Mouse (Mus musculus) forebrain, embryonic 16.5 days (tissue): Measurements from ENCODE around the gene Selenow. TPM values are rescaled to one million over a fixed set of nuclear protein-coding genes. Genes with fewer than 3 reads are reported as not detected.
"Not testable (repeated sequence)": the region's sequence is repeated elsewhere in the genome, so short reads cannot be mapped to it uniquely, and the experiment has no call there.

Experiments used
- ATAC-seq: fragments of 200-750 bp; cut with Nextera tagmentation; 2 replicates; pipeline ENCODE4 v1.8.0; 2017; ENCODE audit warnings: mild to moderate bottlenecking, moderate library complexity
- H3K27ac ChIP-seq: fragments of 300-500 bp; sonication (generic); 2 replicates; pipeline ENCODE4 v1.5.1; 2014; ENCODE audit warnings: low read length, control low read depth
- H3K27me3 ChIP-seq: fragments of 300-500 bp; sonication (generic); replicated peaks from 2 replicates; pipeline ENCODE4 v1.6.1; 2014; ENCODE audit warnings: low read length; ENCODE audit not compliant: control insufficient read depth, insufficient read depth
- H3K36me3 ChIP-seq: fragments of 300-500 bp; sonication (generic); 2 replicates; pipeline ENCODE4 v1.6.1; 2014; ENCODE audit not compliant: control insufficient read depth, insufficient read depth
- H3K4me1 ChIP-seq: fragments of 300-500 bp; sonication (generic); replicated peaks from 2 replicates; pipeline ENCODE4 v1.6.1; 2014; ENCODE audit warnings: low read length; ENCODE audit not compliant: control insufficient read depth, insufficient read depth
- H3K4me2 ChIP-seq: fragments of 300-500 bp; sonication (generic); 2 replicates; pipeline ENCODE4 v1.6.1; 2014; ENCODE audit warnings: mild to moderate bottlenecking, low read length, control low read depth
- H3K4me3 ChIP-seq: fragments of 300-500 bp; sonication (generic); replicated peaks from 2 replicates; pipeline ENCODE4 v1.5.1; 2014; ENCODE audit warnings: mild to moderate bottlenecking, low read length, control low read depth
- H3K9ac ChIP-seq: fragments of 300-500 bp; sonication (generic); replicated peaks from 2 replicates; pipeline ENCODE4 v1.6.1; 2014; ENCODE audit warnings: low read depth, low read length, control low read depth
- H3K9me3 ChIP-seq: fragments of 300-500 bp; sonication (generic); 2 replicates; pipeline ENCODE4 v1.6.1; 2016; ENCODE audit warnings: low read length; ENCODE audit not compliant: control insufficient read depth
- WGBS: fragments of 180-500 bp; shearing (Covaris S2); extraction: QIAGEN DNeasy Blood & Tissue Kit; methylation state at CpG from one replicate; pipeline ENCODE4 v1.1.7; 2014; 5-methylcytosine and 5-hydroxymethylcytosine counted together
- polyA plus RNA-seq: library from polyadenylated mRNA; unstranded; fragments of >200 nt; fragmentation: Nextera tagmentation; extraction: Ambion mirVana; gene quantifications from 2 replicates; pipeline ENCODE4 v1.2.1, GENCODE M21; 2015

Selenow gene
- polyA plus RNA-seq, 1 experiment from 2014 or later, result 1,544 TPM

DNA sequence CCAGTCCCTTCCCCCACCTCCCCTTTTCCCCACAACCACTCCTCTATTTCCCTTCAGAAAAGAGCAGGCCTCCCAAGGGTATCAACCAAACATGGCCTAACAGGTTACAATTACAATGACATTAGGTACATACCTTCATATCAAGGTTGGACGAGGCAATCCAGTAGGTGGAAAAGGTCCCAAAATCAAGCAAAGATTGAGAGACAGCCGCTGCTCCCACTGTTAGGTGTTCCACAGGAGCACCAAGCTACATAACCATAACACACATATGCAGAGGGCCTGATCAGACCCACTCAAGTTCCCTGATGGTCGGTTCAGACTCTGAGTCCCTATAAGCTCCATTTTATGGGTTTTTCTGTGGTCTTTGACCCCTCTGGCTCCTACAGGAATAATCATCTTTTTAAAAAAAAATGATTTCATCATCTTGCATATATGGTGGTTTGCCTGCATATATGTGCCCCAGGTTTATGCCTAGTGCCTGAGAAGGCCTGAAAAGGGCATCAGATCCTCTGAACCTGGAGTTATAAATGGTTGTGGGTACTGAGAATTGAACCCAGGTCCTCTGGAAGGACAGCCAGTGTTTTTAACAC lies 6.0 kb downstream of the Selenow start:
- Histone ChIP-seq H3K27ac (no peak overlapping the region), H3K9me3 (no peaks in the 10 kb centered on the region), H3K27me3 (no peaks in the 10 kb centered on the region), H3K36me3 (peaks cover 15% of the 10 kb centered on the region), H3K4me2 (no peak overlapping the region), H3K4me3 (no peak overlapping the region), H3K4me1 (peaks cover 19% of the 10 kb centered on the region), H3K9ac (no peak overlapping the region)
- 86% methylated on average over 3 of the region's 3 CpGs for WGBS
- no peak for ATAC-seq

DNA sequence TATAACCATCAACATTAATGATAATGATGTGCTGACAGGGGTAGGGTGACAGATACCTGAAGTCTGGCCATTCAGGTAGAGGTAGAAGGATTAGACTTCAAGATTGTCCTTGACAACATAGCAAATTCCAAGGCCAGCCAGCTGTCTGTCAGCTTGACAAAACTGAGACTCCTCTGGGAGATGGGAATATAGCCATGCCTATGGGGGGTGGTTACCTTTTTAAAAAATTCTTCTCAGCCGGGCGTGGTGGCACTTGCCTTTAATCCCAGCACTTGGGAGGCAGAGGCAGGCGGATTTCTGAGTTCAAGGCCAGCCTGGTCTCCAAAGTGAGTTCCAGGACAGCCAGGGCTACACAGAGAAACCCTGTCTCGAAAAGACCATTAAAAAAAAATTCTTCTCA lies 6.5 kb downstream of the Selenow start:
- WGBS, result 87% methylated on average over 4 of the region's 4 CpGs
- not testable (repeated sequence) for H3K4me2 ChIP-seq

DNA sequence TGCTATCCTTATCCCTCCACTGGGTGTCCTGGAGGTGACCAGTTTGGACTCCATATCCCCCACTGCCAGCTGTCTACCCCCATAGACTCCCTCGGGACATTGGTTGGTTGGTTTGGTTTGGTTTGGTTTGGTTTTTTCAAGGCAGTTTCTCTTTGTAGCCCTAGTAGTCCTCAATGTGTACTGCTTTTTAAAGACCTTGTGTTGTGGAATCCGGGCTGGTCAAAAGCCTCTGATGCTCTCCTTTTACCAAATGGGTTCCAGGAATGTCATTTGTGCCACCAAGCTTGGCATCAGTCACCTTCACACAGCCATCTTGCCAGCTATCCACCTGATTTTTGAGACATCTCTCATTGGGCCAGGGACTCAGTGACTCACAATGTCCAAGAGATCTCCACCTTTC lies 7.5 kb downstream of the Selenow start:
- Histone ChIP-seq H3K4me2 (no peak overlapping the region), H3K27me3 (no peaks in the 10 kb centered on the region), H3K36me3 (peaks cover 13% of the 10 kb centered on the region), H3K27ac (no peak overlapping the region), H3K9me3 (no peaks in the 10 kb centered on the region), H3K4me3 (no peak overlapping the region), H3K4me1 (peaks cover 4% of the 10 kb centered on the region), H3K9ac (no peak overlapping the region)
- WGBS, result 96% methylated on average over 2 of the region's 2 CpGs
- no peak for ATAC-seq

More for the DNA sequence above, 6.5 kb downstream of the Selenow start:
- H3K27me3 ChIP-seq, H3K27ac ChIP-seq, H3K4me3 ChIP-seq, H3K9me3 ChIP-seq, ATAC-seq, H3K9ac ChIP-seq: not testable (repeated sequence)
- Histone ChIP-seq H3K36me3 (peaks cover 15% of the 10 kb centered on the region), H3K4me1 (peaks cover 13% of the 10 kb centered on the region)

DNA sequence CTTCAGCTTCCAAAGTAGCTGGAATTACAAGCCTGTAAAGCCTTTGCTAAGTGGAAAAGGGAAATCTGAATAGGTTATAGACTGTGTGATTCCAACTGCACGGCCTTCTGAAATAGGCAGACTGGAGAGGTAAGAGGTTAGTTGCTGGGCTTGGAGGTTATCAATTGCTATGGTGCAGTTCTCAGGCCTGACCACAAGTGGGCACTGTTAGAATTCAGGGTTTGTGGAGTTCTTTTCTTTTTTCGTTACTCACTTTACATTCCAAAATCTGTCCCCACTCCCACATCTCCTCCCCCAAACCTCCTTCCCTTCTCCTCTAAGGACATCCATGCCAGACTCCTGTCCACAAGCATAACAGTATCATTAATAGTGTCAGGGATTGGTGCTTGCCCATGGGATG lies 8.0 kb downstream of the Selenow start:
- Histone ChIP-seq H3K4me2 (no peak overlapping the region), H3K9me3 (no peaks in the 10 kb centered on the region), H3K27me3 (no peaks in the 10 kb centered on the region), H3K27ac (no peak overlapping the region), H3K9ac (no peak overlapping the region), H3K4me1 (0 out of 2 replicates have a peak, but pooled peaks cover 3% of the 10 kb centered on the region), H3K4me3 (no peak overlapping the region), H3K36me3 (peaks cover 8% of the 10 kb centered on the region; the same call in 1 of the 2 replicates)
- WGBS, result 36% methylated on average over 2 of the region's 2 CpGs
- ATAC-seq, result no peak

DNA sequence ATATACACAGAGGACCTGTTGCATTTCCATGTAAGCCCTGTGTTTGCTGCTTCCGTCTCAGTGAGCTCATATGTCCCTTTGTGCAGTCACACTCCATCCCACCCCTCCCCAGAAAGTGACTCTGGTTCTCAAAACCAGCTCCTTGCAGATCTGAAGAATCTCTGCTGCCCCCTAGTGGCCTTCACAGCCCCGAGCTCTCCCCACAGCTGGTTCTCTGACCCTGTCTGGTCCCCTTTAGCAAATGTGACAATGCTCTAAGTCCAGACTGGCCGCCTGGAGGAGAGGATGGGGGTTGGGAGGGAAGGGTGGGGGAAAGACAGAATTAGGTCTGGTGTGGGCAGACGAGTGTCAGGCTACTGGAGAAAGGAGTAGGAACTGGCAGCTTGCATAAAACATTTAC lies 10.0 kb downstream of the Selenow start:
- H3K4me3 ChIP-seq, result no peak overlapping the region
- H3K9ac ChIP-seq, result no peak overlapping the region
- no peak overlapping the region for H3K27ac ChIP-seq
- no peaks in the 10 kb centered on the region for H3K27me3 ChIP-seq
- WGBS, result 0% methylated on average over 4 of the region's 4 CpGs
- 0 out of 2 replicates have a peak, but pooled peaks cover 3% of the 10 kb centered on the region for H3K4me1 ChIP-seq
- H3K36me3 ChIP-seq, result no peaks in the 10 kb centered on the region
- H3K4me2 ChIP-seq, result no peak overlapping the region
- ATAC-seq, result peak; percentile 53
- H3K9me3 ChIP-seq, result no peaks in the 10 kb centered on the region

DNA sequence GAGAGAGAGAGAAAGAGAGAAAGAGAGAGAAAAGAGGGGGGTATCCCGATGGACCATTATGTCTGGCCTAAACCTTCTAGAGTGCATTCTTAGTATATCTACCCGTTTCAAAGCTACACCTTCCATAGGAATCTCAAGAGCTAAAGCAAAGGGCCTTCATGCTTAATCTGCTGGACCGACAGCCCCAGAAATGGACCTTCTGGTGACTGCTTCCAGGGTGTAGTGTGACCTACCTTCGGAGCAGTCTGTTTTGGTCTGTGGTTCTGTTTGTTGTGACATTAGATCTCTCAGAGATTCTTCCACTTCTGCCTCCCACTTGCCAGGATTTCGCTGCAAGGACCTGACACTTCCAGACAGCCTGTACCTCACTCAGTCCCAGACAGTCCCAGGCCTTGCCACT lies 11.7 kb downstream of the Selenow start:
- Histone ChIP-seq H3K9me3 (no peaks in the 10 kb centered on the region), H3K4me1 (0 out of 2 replicates have a peak, but pooled peaks cover 3% of the 10 kb centered on the region), H3K36me3 (no peaks in the 10 kb centered on the region), H3K4me2 (no peak overlapping the region), H3K9ac (no peak overlapping the region), H3K4me3 (no peak overlapping the region), H3K27me3 (no peaks in the 10 kb centered on the region), H3K27ac (no peak overlapping the region)
- 89% methylated on average over 5 of the region's 5 CpGs for WGBS
- no peak for ATAC-seq

DNA sequence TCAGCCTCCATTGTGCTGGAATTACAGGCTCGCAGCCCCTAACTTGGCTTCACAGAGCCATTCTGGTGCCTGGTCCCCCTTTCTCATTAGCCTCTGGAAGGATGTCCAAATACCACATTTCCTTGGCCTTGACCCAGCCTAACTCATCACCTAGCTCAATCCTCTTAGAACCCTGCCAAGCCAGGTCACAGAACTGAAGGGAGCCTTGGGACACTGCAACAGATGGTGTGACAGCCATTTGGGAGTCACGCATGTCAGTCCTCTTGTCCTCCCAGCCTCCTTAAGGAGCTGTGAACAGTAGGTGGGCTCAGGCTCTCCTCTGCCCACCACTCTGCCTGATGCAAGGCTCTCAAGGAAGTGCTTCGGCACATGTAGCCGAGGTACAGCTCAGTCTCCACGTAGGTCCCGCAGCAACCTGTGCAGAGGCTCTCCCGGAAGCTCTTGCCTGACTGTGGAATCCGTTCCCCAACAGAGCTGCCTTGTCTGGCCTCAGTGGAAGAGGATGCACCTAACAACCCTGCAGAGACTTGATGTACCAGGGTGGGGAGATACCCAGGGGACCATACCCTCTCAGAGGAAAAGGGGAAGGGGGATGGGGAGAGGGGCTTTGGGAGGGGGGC lies 14.1 kb downstream of the Selenow start:
- no peak for ATAC-seq
- H3K4me3 ChIP-seq, result no peak overlapping the region
- H3K9ac ChIP-seq, result no peak overlapping the region
- no peaks in the 10 kb centered on the region for H3K36me3 ChIP-seq
- no peak overlapping the region for H3K4me2 ChIP-seq
- H3K27ac ChIP-seq, result no peak overlapping the region
- WGBS, result 89% methylated on average over 8 of the region's 8 CpGs
- no peaks in the 10 kb centered on the region for H3K9me3 ChIP-seq
- 0 out of 2 replicates have a peak, but pooled peaks cover 3% of the 10 kb centered on the region for H3K4me1 ChIP-seq
- no peaks in the 10 kb centered on the region for H3K27me3 ChIP-seq

DNA sequence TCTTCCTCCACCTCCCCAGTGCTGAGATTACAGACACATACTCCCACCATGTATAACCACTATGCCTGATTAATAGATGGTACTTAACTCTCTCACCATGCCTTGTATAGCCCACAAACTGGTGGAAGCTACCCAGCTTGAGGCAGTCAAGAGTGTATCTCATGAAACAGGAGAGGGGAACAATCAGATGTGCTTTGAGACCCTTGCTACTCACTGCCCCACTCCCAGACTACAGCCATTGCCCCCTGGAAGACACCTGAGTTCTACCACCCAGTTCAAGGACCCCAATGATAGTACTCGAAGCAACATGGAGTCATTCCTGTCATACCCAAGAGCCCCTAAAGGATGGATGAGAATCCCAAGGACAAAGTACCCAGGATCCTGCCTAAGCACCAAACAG lies 15.6 kb downstream of the Selenow start:
- Histone ChIP-seq H3K4me3 (no peak overlapping the region), H3K27ac (no peak overlapping the region), H3K4me1 (no peaks in the 10 kb centered on the region), H3K9ac (no peak overlapping the region), H3K27me3 (no peaks in the 10 kb centered on the region), H3K9me3 (no peaks in the 10 kb centered on the region), H3K4me2 (no peak overlapping the region), H3K36me3 (no peaks in the 10 kb centered on the region)
- ATAC-seq, result no peak
- 81% methylated on average over 1 of the region's 1 CpGs for WGBS

DNA sequence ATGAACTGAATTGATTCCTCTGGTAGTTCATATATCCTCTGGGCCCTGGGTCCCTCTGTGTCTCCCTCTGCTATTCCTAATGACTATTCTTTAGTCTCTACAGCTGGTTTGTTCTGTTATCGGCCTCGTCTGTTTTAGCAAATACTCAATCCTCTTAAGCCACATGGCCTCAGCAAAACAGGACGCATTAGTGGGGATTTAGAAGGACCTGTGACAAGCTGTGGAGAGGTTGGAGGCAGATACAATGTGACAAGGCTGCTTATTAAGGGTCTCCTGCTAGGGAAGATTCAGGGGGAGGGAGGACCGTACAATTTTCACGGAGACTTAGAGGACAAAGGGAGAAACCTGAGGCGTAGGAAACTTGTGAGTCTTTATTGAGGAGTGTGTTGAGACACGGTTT lies 16.3 kb downstream of the Selenow start:
- Histone ChIP-seq H3K4me1 (no peaks in the 10 kb centered on the region), H3K9me3 (no peaks in the 10 kb centered on the region), H3K4me3 (no peak overlapping the region), H3K36me3 (no peaks in the 10 kb centered on the region), H3K27me3 (no peaks in the 10 kb centered on the region), H3K27ac (no peak overlapping the region), H3K4me2 (no peak overlapping the region), H3K9ac (no peak overlapping the region)
- no peak for ATAC-seq
- 49% methylated on average over 7 of the region's 7 CpGs for WGBS
